Mouse (Mus musculus) bone marrow macrophage, adult 2 months (primary cell): Measurements from ENCODE around the gene Fgd3. TPM values are rescaled to one million over a fixed set of nuclear protein-coding genes. Genes with fewer than 3 reads are reported as not detected.
A peak's percentile ranks its signal among the peaks of the same experiment; 100 is the strongest.

ENCODE experiments used
- H3K27ac ChIP-seq: 2 replicates; pipeline ENCODE4 v1.5.1; 2012; ENCODE audit warnings: low read depth, low read length; ENCODE audit not compliant: insufficient read depth
- H3K4me1 ChIP-seq: 2 replicates; pipeline ENCODE4 v1.6.1; 2012; ENCODE audit warnings: low read length; ENCODE audit not compliant: control insufficient read depth, insufficient read depth
- H3K4me3 ChIP-seq: 2 replicates; pipeline ENCODE4 v1.5.1; 2012; ENCODE audit warnings: mild to moderate bottlenecking, low read length, moderate library complexity; ENCODE audit not compliant: insufficient read depth
- CTCF ChIP-seq: IDR thresholded peaks from 2 replicates; pipeline ENCODE4 v1.5.1; 2012; ENCODE audit warnings: low read depth, mild to moderate bottlenecking, low read length, moderate library complexity
- POLR2A ChIP-seq: IDR thresholded peaks from 2 replicates; pipeline ENCODE4 v1.6.1; 2012; ENCODE audit warnings: mild to moderate bottlenecking, low read depth, low read length, borderline replicate concordance
- polyA plus RNA-seq: library from polyadenylated mRNA; stranded (reverse); fragments of >200 nt; gene quantifications from 2 replicates; pipeline ENCODE4 v1.2.4, GENCODE M21; 2012; ENCODE audit not compliant: missing spikeins, insufficient read depth, insufficient read length

Gene Fgd3
- polyA plus RNA-seq, 1 experiment, result 88.6 TPM

GRCm38 (mm10) chr13:49252113-49252512 is 68.0 kb downstream of the Fgd3 start:
- peak overlapping the region; percentile 99 for H3K27ac ChIP-seq
- peaks cover 59% of the 10 kb centered on the region for H3K4me1 ChIP-seq
- 0 out of 2 replicates have a peak overlapping the region, but pooled peaks have one; percentile 18 for H3K4me3 ChIP-seq
- no peak for TF ChIP-seq CTCF
- TF ChIP-seq POLR2A, result no peak

- TF ChIP-seq POLR2A (no peak), CTCF (no peak)
- peak overlapping the region; percentile 99 for H3K27ac ChIP-seq
- H3K4me1 ChIP-seq, result peaks cover 55% of the 10 kb centered on the region
- H3K4me3 ChIP-seq, result no peak overlapping the region
Measured at GRCm38 (mm10) chr13:49250716-49251517, 69.2 kb downstream of the Fgd3 start.

GRCm38 (mm10) chr13:49249634-49250033 is 70.5 kb downstream of the Fgd3 start:
- H3K27ac ChIP-seq, result peak overlapping the region; percentile 37
- H3K4me3 ChIP-seq, result no peak overlapping the region
- TF ChIP-seq CTCF (no peak), POLR2A (no peak)
- peaks cover 65% of the 10 kb centered on the region for H3K4me1 ChIP-seq

- no peak overlapping the region for H3K27ac ChIP-seq
- TF ChIP-seq CTCF, result no peak
- TF ChIP-seq POLR2A, result no peak
- H3K4me3 ChIP-seq, result no peak overlapping the region
- H3K4me1 ChIP-seq, result peaks cover 71% of the 10 kb centered on the region
Measured at GRCm38 (mm10) chr13:49248923-49249322, 71.2 kb downstream of the Fgd3 start.

GRCm38 (mm10) chr13:49248467-49248862 is 71.6 kb downstream of the Fgd3 start, which contains the start of gene Susd3:
Susd3 (minus strand) TSS chr13:49248706.
- H3K4me1 ChIP-seq, result peaks cover 70% of the 10 kb centered on the region
- peak within 1 kb of the TSS; percentile 94 for H3K4me3 ChIP-seq
- peak within 1 kb of the TSS; percentile 56 for H3K27ac ChIP-seq
- TF ChIP-seq CTCF (no peak), POLR2A (no peak)

GRCm38 (mm10) chr13:49247740-49248466 is 72.2 kb downstream of the Fgd3 start:
- TF ChIP-seq POLR2A (peak; percentile 18; the same call in 1 of the 2 replicates), CTCF (no peak)
- H3K4me1 ChIP-seq, result peaks cover 73% of the 10 kb centered on the region

GRCm38 (mm10) chr13:49247232-49247739 is 72.8 kb downstream of the Fgd3 start:
- peak overlapping the region; percentile 94 for H3K4me3 ChIP-seq
- peak overlapping the region; percentile 56 for H3K27ac ChIP-seq
- peaks cover 70% of the 10 kb centered on the region for H3K4me1 ChIP-seq
- TF ChIP-seq POLR2A, result no peak
- TF ChIP-seq CTCF, result no peak

More at GRCm38 (mm10) chr13:49247740-49248466, 72.2 kb downstream of the Fgd3 start:
- H3K4me3 ChIP-seq, result peak overlapping the region; percentile 94
- peak overlapping the region; percentile 56 for H3K27ac ChIP-seq

GRCm38 (mm10) chr13:49246626-49247025 is 73.5 kb downstream of the Fgd3 start:
- TF ChIP-seq CTCF (no peak), POLR2A (no peak)
- Histone ChIP-seq H3K4me1 (peaks cover 71% of the 10 kb centered on the region), H3K27ac (no peak overlapping the region), H3K4me3 (peak overlapping the region; percentile 94)

- peak overlapping the region; percentile 31 for H3K4me3 ChIP-seq
- peaks cover 71% of the 10 kb centered on the region for H3K4me1 ChIP-seq
- TF ChIP-seq CTCF (no peak), POLR2A (no peak)
- no peak overlapping the region for H3K27ac ChIP-seq
Measured at GRCm38 (mm10) chr13:49246011-49246410, 74.1 kb downstream of the Fgd3 start.

- H3K4me3 ChIP-seq, result no peak overlapping the region
- TF ChIP-seq POLR2A (no peak), CTCF (no peak)
- H3K4me1 ChIP-seq, result peaks cover 69% of the 10 kb centered on the region
- peak overlapping the region; percentile 89; the same call in 1 of the 2 replicates for H3K27ac ChIP-seq
Measured at GRCm38 (mm10) chr13:49245251-49245650, 74.9 kb downstream of the Fgd3 start.

- no peak overlapping the region for H3K4me3 ChIP-seq
- TF ChIP-seq CTCF (no peak), POLR2A (no peak)
- peak overlapping the region; percentile 89 for H3K27ac ChIP-seq
- peaks cover 59% of the 10 kb centered on the region for H3K4me1 ChIP-seq
Measured at GRCm38 (mm10) chr13:49243492-49243891, 76.6 kb downstream of the Fgd3 start.
